Mouse (Mus musculus) limb, embryonic 13.5 days (tissue): ENCODE results near the gene Eef2k. TPM values are rescaled to one million over a fixed set of nuclear protein-coding genes. Genes with fewer than 3 reads are reported as not detected.
A peak's percentile ranks its signal among the peaks of the same experiment; 100 is the strongest.

Experiments
- ATAC-seq: fragments of 200-750 bp; cut with Nextera tagmentation; 2 replicates; pipeline ENCODE4 v1.8.0; 2017; ENCODE audit warnings: low read depth, moderate number of reproducible peaks, moderate TSS enrichment; ENCODE audit not compliant: low FRiP score
- H3K27ac ChIP-seq: fragments of 300-500 bp; sonication (generic); 2 replicates; pipeline ENCODE4 v1.5.1; 2015; ENCODE audit warnings: inconsistent platforms, mild to moderate bottlenecking, moderate library complexity
- H3K27me3 ChIP-seq: fragments of 300-500 bp; sonication (generic); 2 replicates; pipeline ENCODE4 v1.6.1; 2015; ENCODE audit warnings: mild to moderate bottlenecking, inconsistent platforms
- H3K36me3 ChIP-seq: fragments of 300-500 bp; sonication (generic); 2 replicates; pipeline ENCODE4 v1.6.1; 2015; ENCODE audit warnings: inconsistent platforms, mild to moderate bottlenecking, moderate library complexity
- H3K4me1 ChIP-seq: fragments of 300-500 bp; sonication (generic); 2 replicates; pipeline ENCODE4 v1.6.1; 2015; ENCODE audit warnings: inconsistent platforms
- H3K4me2 ChIP-seq: fragments of 300-500 bp; sonication (generic); replicated peaks from 2 replicates; pipeline ENCODE4 v1.6.1; 2015; ENCODE audit warnings: inconsistent platforms, mild to moderate bottlenecking, moderate library complexity
- H3K4me3 ChIP-seq: fragments of 300-500 bp; sonication (generic); 2 replicates; pipeline ENCODE4 v1.5.1; 2015; ENCODE audit warnings: moderate library complexity, mild to moderate bottlenecking, inconsistent platforms
- H3K9ac ChIP-seq: fragments of 300-500 bp; sonication (generic); 2 replicates; pipeline ENCODE4 v1.6.1; 2015; ENCODE audit warnings: mild to moderate bottlenecking, inconsistent platforms
- H3K9me3 ChIP-seq: fragments of 300-500 bp; sonication (generic); 2 replicates; pipeline ENCODE4 v1.6.1; 2016; ENCODE audit warnings: inconsistent platforms
- WGBS: fragments of 180-500 bp; shearing (Covaris S2); methylation state at CpG from one replicate; pipeline ENCODE4 v1.1.7; 2015; 5-methylcytosine and 5-hydroxymethylcytosine counted together
- polyA plus RNA-seq: library from polyadenylated mRNA; unstranded; fragments of >200 nt; fragmentation: Nextera tagmentation; extraction: Ambion mirVana; gene quantifications from 2 replicates; pipeline ENCODE4 v1.2.1, GENCODE M21; 2015

Eef2k gene
- 33.3 and 36.3 TPM in 2 replicates for polyA plus RNA-seq

DNA sequence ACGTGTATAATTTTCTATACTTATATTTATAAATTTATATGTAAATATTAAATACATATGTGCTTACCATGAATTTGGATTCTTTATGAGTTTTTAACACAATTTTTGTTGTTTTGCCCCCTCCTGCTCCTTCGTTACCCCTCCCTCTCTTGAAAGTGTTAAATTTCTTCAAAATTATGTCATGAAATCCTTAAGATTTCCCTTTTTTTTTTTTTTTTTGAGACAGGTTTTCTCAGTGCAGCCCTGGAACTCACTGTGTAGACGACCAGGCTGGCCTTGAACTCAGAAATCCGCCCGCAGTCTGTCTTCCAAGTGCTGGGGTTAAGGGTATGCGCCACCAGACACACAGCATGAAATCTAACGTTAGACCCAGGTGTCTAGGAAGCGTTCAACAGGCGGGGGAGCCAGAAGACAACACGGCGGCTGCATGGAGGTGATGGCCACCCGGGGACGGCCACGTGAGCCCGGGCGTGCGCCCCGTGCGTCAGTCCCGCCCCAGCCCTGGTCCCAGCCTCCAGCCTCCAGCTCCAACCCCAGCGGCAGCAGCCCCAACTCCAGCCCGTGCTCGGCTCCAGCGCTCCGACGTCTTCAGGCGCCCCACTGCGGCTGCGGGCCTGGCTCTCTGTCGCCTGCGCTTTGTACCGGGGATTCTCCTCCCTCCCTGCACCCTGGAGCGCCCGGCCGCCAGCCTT, at the start of gene Eef2k:
Eef2k (plus strand) TSS at position 487 of the 692 bp plus-strand sequence.
- peak within 1 kb of the TSS; percentile 88 for H3K9ac ChIP-seq
- peak within 1 kb of the TSS; percentile 97 for H3K27ac ChIP-seq
- H3K27me3 ChIP-seq: peaks cover 8% of the 10 kb centered on the region
- H3K4me1 ChIP-seq: peaks cover 15% of the 10 kb centered on the region
- WGBS: 4% methylated on average over 35 of the region's 35 CpGs
- H3K4me2 ChIP-seq: peak within 1 kb of the TSS; percentile 79
- H3K9me3 ChIP-seq: no peaks in the 10 kb centered on the region
- peaks cover 14% of the 10 kb centered on the region; the same call in 1 of the 2 replicates for H3K36me3 ChIP-seq
- peak; percentile 96 for ATAC-seq
- H3K4me3 ChIP-seq: peak within 1 kb of the TSS; percentile 84

- no peak overlapping the region for H3K9ac ChIP-seq
- ATAC-seq: no peak
- H3K9me3 ChIP-seq: no peaks in the 10 kb centered on the region
- no peak overlapping the region for H3K4me2 ChIP-seq
- no peaks in the 10 kb centered on the region for H3K36me3 ChIP-seq
- no peak overlapping the region for H3K4me3 ChIP-seq
- no peak overlapping the region for H3K27ac ChIP-seq
- WGBS: 78% methylated on average over 4 of the region's 4 CpGs
- H3K4me1 ChIP-seq: no peaks in the 10 kb centered on the region
- H3K27me3 ChIP-seq: no peaks in the 10 kb centered on the region
Measured at GRCm38 (mm10) chr7:120795544-120795943, 47.1 kb upstream of the Eef2k start.

DNA sequence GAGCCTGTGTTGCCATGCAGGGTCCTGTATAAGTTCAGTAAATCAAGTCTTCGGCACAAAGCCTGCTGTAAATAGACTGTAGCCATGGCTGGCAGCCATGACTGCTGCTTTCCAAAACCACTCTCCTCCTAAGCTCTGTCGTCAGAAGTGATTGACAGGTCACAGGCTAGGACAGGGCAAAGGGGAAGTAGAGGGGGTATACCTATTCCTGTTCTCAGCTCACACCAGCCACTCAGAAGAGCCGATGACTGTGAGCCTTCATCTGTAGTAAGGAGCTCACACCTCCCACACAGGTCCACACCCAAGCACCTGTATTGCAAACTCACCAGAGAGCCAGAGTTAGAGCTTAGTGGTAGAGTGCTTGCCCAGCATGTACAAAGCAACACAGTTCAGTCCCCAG, 46.3 kb upstream of the Eef2k start:
- H3K4me1 ChIP-seq: no peaks in the 10 kb centered on the region
- H3K36me3 ChIP-seq: no peaks in the 10 kb centered on the region
- no peak for ATAC-seq
- WGBS: 72% methylated on average over 3 of the region's 3 CpGs
- H3K27me3 ChIP-seq: no peaks in the 10 kb centered on the region
- H3K4me2 ChIP-seq: no peak overlapping the region
- no peak overlapping the region for H3K27ac ChIP-seq
- H3K9me3 ChIP-seq: no peaks in the 10 kb centered on the region
- H3K9ac ChIP-seq: no peak overlapping the region
- no peak overlapping the region for H3K4me3 ChIP-seq

DNA sequence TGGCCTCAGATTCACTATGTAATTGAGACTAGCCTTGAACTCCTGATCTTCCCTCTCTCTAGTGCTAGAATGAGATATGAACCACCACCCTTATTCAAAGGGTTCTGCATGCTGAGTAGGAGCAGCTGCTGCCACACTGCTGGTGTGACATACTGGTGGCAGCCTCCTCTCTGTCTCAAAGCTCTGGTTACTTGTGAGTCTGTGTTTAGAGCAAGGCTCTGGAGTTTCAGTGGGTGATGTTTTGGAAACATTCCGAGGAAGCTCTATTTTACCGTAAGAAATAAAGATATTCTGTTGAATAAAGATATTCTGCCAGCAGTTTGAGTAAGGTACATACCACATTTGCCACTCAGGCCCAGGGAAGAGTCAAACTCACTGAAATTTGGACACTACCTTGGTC, 39.4 kb upstream of the Eef2k start:
- no peak for ATAC-seq
- Histone ChIP-seq H3K4me1 (no peaks in the 10 kb centered on the region), H3K4me3 (no peak overlapping the region), H3K27ac (no peak overlapping the region), H3K27me3 (0 out of 2 replicates have a peak, but pooled peaks cover 2% of the 10 kb centered on the region), H3K9me3 (no peaks in the 10 kb centered on the region), H3K9ac (no peak overlapping the region), H3K4me2 (no peak overlapping the region), H3K36me3 (no peaks in the 10 kb centered on the region)
- 94% methylated on average over 2 of the region's 2 CpGs for WGBS

- Histone ChIP-seq H3K9me3 (no peaks in the 10 kb centered on the region), H3K36me3 (no peaks in the 10 kb centered on the region), H3K27me3 (peaks cover 25% of the 10 kb centered on the region), H3K27ac (no peak overlapping the region), H3K4me2 (peak overlapping the region; percentile 69), H3K9ac (peak overlapping the region; percentile 56), H3K4me1 (peaks cover 4% of the 10 kb centered on the region), H3K4me3 (peak overlapping the region; percentile 35)
- no peak for ATAC-seq
- WGBS: 3% methylated on average over 27 of the region's 27 CpGs
Measured at GRCm38 (mm10) chr7:120809705-120810104, 32.9 kb upstream of the Eef2k start.

DNA sequence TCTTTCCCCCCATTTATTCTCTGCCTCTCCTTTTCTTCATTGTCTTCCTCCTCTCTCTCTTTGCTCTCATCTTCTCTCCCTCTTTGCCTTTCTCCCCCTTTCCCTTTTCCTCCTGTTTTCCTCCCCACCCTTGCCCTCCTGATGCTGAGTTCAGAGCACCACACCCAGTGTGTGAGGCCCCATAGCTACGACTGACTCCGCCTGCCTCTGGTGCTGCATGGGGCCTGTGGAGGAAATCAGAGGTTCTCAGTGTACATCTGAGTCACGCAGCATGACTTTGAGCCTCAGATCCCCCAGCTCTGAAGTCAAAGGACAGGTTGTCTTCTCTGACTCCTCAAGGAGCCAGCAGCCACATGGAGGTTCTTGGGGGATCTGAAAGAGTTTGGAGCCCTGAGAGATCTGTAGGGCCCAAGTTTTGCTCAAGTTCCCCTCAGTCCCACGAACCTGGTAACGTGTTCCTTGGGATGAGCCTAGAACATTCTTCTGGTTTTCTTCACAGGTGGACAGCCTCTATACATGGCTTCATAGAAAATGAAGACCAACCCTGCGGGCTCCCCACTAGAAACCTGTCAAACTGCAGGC, 30.7 kb upstream of the Eef2k start, which contains the start of gene Gm5737:
Gm5737 (plus strand) TSS at position 532 of the 582 bp plus-strand sequence.
- 78% methylated on average over 6 of the region's 6 CpGs for WGBS
- no peak for ATAC-seq
- Histone ChIP-seq H3K9ac (no peak within 1 kb of the TSS), H3K4me3 (no peak within 1 kb of the TSS), H3K4me1 (peaks cover 4% of the 10 kb centered on the region), H3K27me3 (peaks cover 25% of the 10 kb centered on the region), H3K4me2 (no peak within 1 kb of the TSS), H3K9me3 (no peaks in the 10 kb centered on the region), H3K27ac (no peak within 1 kb of the TSS), H3K36me3 (no peaks in the 10 kb centered on the region)

- Histone ChIP-seq H3K4me1 (no peaks in the 10 kb centered on the region), H3K9ac (no peak overlapping the region), H3K4me3 (no peak overlapping the region), H3K36me3 (no peaks in the 10 kb centered on the region), H3K9me3 (no peaks in the 10 kb centered on the region), H3K4me2 (no peak overlapping the region), H3K27ac (no peak overlapping the region), H3K27me3 (no peaks in the 10 kb centered on the region)
- 85% methylated on average over 6 of the region's 6 CpGs for WGBS
- no peak for ATAC-seq
Measured at GRCm38 (mm10) chr7:120817552-120817951, 25.1 kb upstream of the Eef2k start.

- Histone ChIP-seq H3K4me2 (no peak overlapping the region), H3K4me1 (no peaks in the 10 kb centered on the region), H3K4me3 (no peak overlapping the region), H3K9me3 (no peaks in the 10 kb centered on the region), H3K9ac (no peak overlapping the region), H3K27me3 (no peaks in the 10 kb centered on the region), H3K27ac (no peak overlapping the region), H3K36me3 (no peaks in the 10 kb centered on the region)
- WGBS: 82% methylated on average over 4 of the region's 4 CpGs
- ATAC-seq: no peak
Measured at GRCm38 (mm10) chr7:120819386-120819785, 23.2 kb upstream of the Eef2k start.

DNA sequence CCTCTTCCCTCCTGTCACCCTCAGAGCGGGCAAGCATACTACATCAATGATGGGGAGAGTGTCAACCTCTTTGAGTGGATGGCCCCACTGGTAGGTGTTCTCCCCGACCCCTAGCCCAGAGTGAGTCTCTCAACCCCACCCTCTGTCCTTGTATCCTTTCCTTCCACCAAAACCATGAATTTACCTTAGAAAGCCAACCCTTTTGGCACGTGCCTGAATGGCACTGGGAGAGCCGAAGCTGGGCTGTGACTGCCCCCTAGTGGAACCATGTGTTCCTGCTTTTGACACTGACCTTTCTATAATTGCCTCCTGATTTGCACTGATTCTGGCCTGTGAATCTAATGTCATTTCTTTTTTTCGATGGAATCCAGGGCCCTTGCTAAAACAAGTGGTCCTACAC, 19.4 kb upstream of the Eef2k start:
- Histone ChIP-seq H3K9me3 (no peaks in the 10 kb centered on the region), H3K4me3 (no peak overlapping the region), H3K4me1 (no peaks in the 10 kb centered on the region), H3K27ac (no peak overlapping the region), H3K27me3 (no peaks in the 10 kb centered on the region), H3K9ac (no peak overlapping the region), H3K4me2 (no peak overlapping the region), H3K36me3 (no peaks in the 10 kb centered on the region)
- ATAC-seq: peak; percentile 55; the same call in 1 of the 2 replicates
- WGBS: 23% methylated on average over 5 of the region's 5 CpGs

DNA sequence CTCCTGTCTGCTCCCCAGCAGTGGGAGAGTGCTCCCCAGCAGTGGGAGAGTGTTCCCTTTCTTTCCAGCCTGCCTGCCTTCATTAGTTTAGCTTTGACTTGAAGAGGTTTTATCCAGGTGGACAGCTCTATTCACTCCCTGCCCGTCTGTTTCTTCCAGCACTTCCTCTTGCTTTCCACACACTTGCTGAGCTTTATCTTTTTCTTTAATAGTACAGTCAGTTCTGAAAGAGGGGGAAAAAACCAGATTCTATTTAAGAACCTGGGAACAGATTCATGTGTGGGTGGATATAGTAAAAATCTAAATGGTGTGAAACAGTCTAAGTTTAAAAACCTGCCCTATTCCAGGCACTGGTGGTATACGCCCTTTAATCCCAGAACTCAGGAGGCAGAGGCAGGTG, 17.5 kb upstream of the Eef2k start:
- no peak overlapping the region for H3K9ac ChIP-seq
- peaks cover 14% of the 10 kb centered on the region for H3K27me3 ChIP-seq
- no peak overlapping the region for H3K4me3 ChIP-seq
- no peaks in the 10 kb centered on the region for H3K9me3 ChIP-seq
- no peak for ATAC-seq
- no peaks in the 10 kb centered on the region for H3K4me1 ChIP-seq
- 69% methylated on average over 2 of the region's 2 CpGs for WGBS
- H3K4me2 ChIP-seq: no peak overlapping the region
- no peaks in the 10 kb centered on the region for H3K36me3 ChIP-seq
- H3K27ac ChIP-seq: no peak overlapping the region

- Histone ChIP-seq H3K4me3 (no peak overlapping the region), H3K9ac (no peak overlapping the region), H3K36me3 (no peaks in the 10 kb centered on the region), H3K4me1 (peaks cover 7% of the 10 kb centered on the region; the same call in 1 of the 2 replicates), H3K4me2 (no peak overlapping the region), H3K9me3 (no peaks in the 10 kb centered on the region), H3K27me3 (peaks cover 23% of the 10 kb centered on the region), H3K27ac (no peak overlapping the region)
- no peak for ATAC-seq
- 22% methylated on average over 3 of the region's 3 CpGs for WGBS
Measured at GRCm38 (mm10) chr7:120826408-120826807, 16.2 kb upstream of the Eef2k start.

- WGBS: under 1% methylated on average over 46 of the region's 46 CpGs
Measured at GRCm38 (mm10) chr7:120830431-120831381, 11.9 kb upstream of the Eef2k start.

More at GRCm38 (mm10) chr7:120830431-120831381, 11.9 kb upstream of the Eef2k start:
- H3K9me3 ChIP-seq: no peaks in the 10 kb centered on the region
- H3K27ac ChIP-seq: no peak overlapping the region
- H3K4me3 ChIP-seq: peak overlapping the region; percentile 58
- peak overlapping the region; percentile 62 for H3K9ac ChIP-seq
- H3K27me3 ChIP-seq: peaks cover 27% of the 10 kb centered on the region
- peak; percentile 17 for ATAC-seq
- H3K4me2 ChIP-seq: peak overlapping the region; percentile 93
- no peaks in the 10 kb centered on the region for H3K36me3 ChIP-seq
- peaks cover 11% of the 10 kb centered on the region; the same call in 1 of the 2 replicates for H3K4me1 ChIP-seq
